Mouse (Mus musculus): ENCODE data around the gene Ric1. TPM values are rescaled to one million over a fixed set of nuclear protein-coding genes. Genes with fewer than 3 reads are reported as not detected.
"Not testable (repeated sequence)": the region's sequence is repeated elsewhere in the genome, so short reads cannot be mapped to it uniquely, and the experiment has no call there.

The Ric1 gene
- polyA plus RNA-seq, 1 experiment from 2014 or later, result 14.9 TPM

GRCm38 (mm10) chr19:29520996-29521560 is 1.0 kb upstream of the Ric1 start:
- ATAC-seq (ENCODE audit: low FRiP score), result no peak
- no peaks in the 10 kb centered on the region for H3K9me3 ChIP-seq
- H3K4me3 ChIP-seq, result peak overlapping the region; percentile 86
- no peak overlapping the region for H3K9ac ChIP-seq
- no peak overlapping the region for H3K27ac ChIP-seq
- peaks cover 20% of the 10 kb centered on the region for H3K4me1 ChIP-seq (replicated peaks)
- no peaks in the 10 kb centered on the region for H3K36me3 ChIP-seq
- H3K4me2 ChIP-seq, result peak overlapping the region; percentile 84
- WGBS, result 42% methylated on average over 10 of the region's 10 CpGs
- no peaks in the 10 kb centered on the region for H3K27me3 ChIP-seq

- Histone ChIP-seq H3K36me3 (no peaks in the 10 kb centered on the region), H3K27ac (peak overlapping the region; percentile 93), H3K9ac (peak overlapping the region; percentile 90), H3K27me3 (no peaks in the 10 kb centered on the region), H3K4me3 (peak overlapping the region; percentile 86), H3K4me2 (peak overlapping the region; percentile 84), H3K4me1 (replicated peaks) (peaks cover 20% of the 10 kb centered on the region), H3K9me3 (no peaks in the 10 kb centered on the region)
- ATAC-seq (ENCODE audit: low FRiP score), result peak; percentile 87
- WGBS, result 0% methylated on average over 78 of the region's 92 CpGs
Observed at GRCm38 (mm10) chr19:29522445-29523229, 555 bp downstream of the Ric1 start.

GRCm38 (mm10) chr19:29523230-29523582 is 1.1 kb downstream of the Ric1 start:
- WGBS, result 0% methylated on average over 9 of the region's 9 CpGs
- Histone ChIP-seq H3K4me2 (peak overlapping the region; percentile 84), H3K27me3 (no peaks in the 10 kb centered on the region), H3K4me1 (replicated peaks) (peaks cover 20% of the 10 kb centered on the region), H3K9me3 (no peaks in the 10 kb centered on the region), H3K27ac (peak overlapping the region; percentile 93), H3K36me3 (no peaks in the 10 kb centered on the region), H3K4me3 (peak overlapping the region; percentile 86), H3K9ac (peak overlapping the region; percentile 90)
- no peak for ATAC-seq (ENCODE audit: low FRiP score)

GRCm38 (mm10) chr19:29523701-29524100 is 1.6 kb downstream of the Ric1 start:
- Histone ChIP-seq H3K27me3 (no peaks in the 10 kb centered on the region), H3K36me3 (no peaks in the 10 kb centered on the region), H3K4me2 (peak overlapping the region; percentile 84), H3K4me3 (peak overlapping the region; percentile 86), H3K27ac (no peak overlapping the region), H3K4me1 (replicated peaks) (peaks cover 20% of the 10 kb centered on the region), H3K9ac (peak overlapping the region; percentile 90), H3K9me3 (no peaks in the 10 kb centered on the region)
- WGBS, result 51% methylated on average over 5 of the region's 5 CpGs
- ATAC-seq (ENCODE audit: low FRiP score), result no peak

- no peak for ATAC-seq (ENCODE audit: low FRiP score)
- Histone ChIP-seq H3K4me1 (replicated peaks) (peaks cover 20% of the 10 kb centered on the region), H3K36me3 (no peaks in the 10 kb centered on the region), H3K9me3 (no peaks in the 10 kb centered on the region), H3K27me3 (no peaks in the 10 kb centered on the region), H3K9ac (no peak overlapping the region), H3K27ac (no peak overlapping the region), H3K4me3 (no peak overlapping the region), H3K4me2 (no peak overlapping the region)
- WGBS, result 83% methylated on average over 4 of the region's 4 CpGs
Observed at GRCm38 (mm10) chr19:29524614-29525013, 2.5 kb downstream of the Ric1 start.

DNA sequence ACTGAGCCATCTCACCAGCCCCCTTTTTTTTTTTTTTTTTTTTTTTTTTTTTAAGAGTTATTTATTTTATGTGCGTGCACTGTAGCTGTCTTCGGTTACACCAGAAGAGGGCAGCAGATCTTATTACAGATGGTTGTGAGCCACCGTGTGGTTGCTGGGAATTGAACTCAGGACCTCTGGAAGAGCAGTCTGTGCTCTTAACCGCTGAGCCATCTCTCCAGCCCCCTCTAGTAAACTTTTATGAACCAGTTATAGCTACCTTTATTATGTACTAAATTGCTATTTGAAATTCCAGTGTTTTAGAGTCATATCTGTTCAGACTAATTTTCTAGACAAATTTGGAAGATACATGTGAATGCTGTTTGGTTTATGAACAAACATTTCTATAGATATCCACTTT is 3.5 kb downstream of the Ric1 start:
- H3K4me3 ChIP-seq; ATAC-seq (ENCODE audit: low FRiP score); H3K4me2 ChIP-seq; H3K36me3 ChIP-seq; H3K9ac ChIP-seq; H3K27me3 ChIP-seq; H3K9me3 ChIP-seq; H3K27ac ChIP-seq: not testable (repeated sequence)
- WGBS, result 90% methylated on average over 4 of the region's 4 CpGs
- peaks cover 20% of the 10 kb centered on the region for H3K4me1 ChIP-seq (replicated peaks)

GRCm38 (mm10) chr19:29526837-29527236 is 4.8 kb downstream of the Ric1 start:
- Histone ChIP-seq H3K27me3 (no peaks in the 10 kb centered on the region), H3K4me2 (no peak overlapping the region), H3K4me1 (replicated peaks) (peaks cover 14% of the 10 kb centered on the region), H3K36me3 (no peaks in the 10 kb centered on the region), H3K9ac (no peak overlapping the region), H3K27ac (no peak overlapping the region), H3K4me3 (no peak overlapping the region), H3K9me3 (no peaks in the 10 kb centered on the region)
- no peak for ATAC-seq (ENCODE audit: low FRiP score)

GRCm38 (mm10) chr19:29527299-29527698 is 5.2 kb downstream of the Ric1 start:
- Histone ChIP-seq H3K36me3 (no peaks in the 10 kb centered on the region), H3K9ac (no peak overlapping the region), H3K4me1 (replicated peaks) (peaks cover 14% of the 10 kb centered on the region), H3K27ac (no peak overlapping the region), H3K4me3 (no peak overlapping the region), H3K4me2 (no peak overlapping the region), H3K27me3 (no peaks in the 10 kb centered on the region), H3K9me3 (no peaks in the 10 kb centered on the region)
- 97% methylated on average over 4 of the region's 4 CpGs for WGBS
- no peak for ATAC-seq (ENCODE audit: low FRiP score)

GRCm38 (mm10) chr19:29528568-29528967 is 6.5 kb downstream of the Ric1 start:
- no peaks in the 10 kb centered on the region for H3K9me3 ChIP-seq
- no peaks in the 10 kb centered on the region for H3K27me3 ChIP-seq
- no peak overlapping the region for H3K4me2 ChIP-seq
- H3K36me3 ChIP-seq, result peaks cover 2% of the 10 kb centered on the region
- ATAC-seq (ENCODE audit: low FRiP score), result no peak
- H3K4me1 ChIP-seq (replicated peaks), result peaks cover 7% of the 10 kb centered on the region
- no peak overlapping the region for H3K4me3 ChIP-seq
- H3K9ac ChIP-seq, result no peak overlapping the region
- no peak overlapping the region for H3K27ac ChIP-seq
- 92% methylated on average over 2 of the region's 2 CpGs for WGBS

- Histone ChIP-seq H3K9ac (no peak overlapping the region), H3K4me3 (no peak overlapping the region), H3K9me3 (no peaks in the 10 kb centered on the region), H3K27ac (no peak overlapping the region), H3K27me3 (no peaks in the 10 kb centered on the region), H3K4me1 (replicated peaks) (no peaks in the 10 kb centered on the region), H3K36me3 (peaks cover 21% of the 10 kb centered on the region), H3K4me2 (no peak overlapping the region)
- ATAC-seq (ENCODE audit: low FRiP score), result no peak
- 86% methylated on average over 5 of the region's 5 CpGs for WGBS
Observed at GRCm38 (mm10) chr19:29534030-29534429, 11.9 kb downstream of the Ric1 start.

DNA sequence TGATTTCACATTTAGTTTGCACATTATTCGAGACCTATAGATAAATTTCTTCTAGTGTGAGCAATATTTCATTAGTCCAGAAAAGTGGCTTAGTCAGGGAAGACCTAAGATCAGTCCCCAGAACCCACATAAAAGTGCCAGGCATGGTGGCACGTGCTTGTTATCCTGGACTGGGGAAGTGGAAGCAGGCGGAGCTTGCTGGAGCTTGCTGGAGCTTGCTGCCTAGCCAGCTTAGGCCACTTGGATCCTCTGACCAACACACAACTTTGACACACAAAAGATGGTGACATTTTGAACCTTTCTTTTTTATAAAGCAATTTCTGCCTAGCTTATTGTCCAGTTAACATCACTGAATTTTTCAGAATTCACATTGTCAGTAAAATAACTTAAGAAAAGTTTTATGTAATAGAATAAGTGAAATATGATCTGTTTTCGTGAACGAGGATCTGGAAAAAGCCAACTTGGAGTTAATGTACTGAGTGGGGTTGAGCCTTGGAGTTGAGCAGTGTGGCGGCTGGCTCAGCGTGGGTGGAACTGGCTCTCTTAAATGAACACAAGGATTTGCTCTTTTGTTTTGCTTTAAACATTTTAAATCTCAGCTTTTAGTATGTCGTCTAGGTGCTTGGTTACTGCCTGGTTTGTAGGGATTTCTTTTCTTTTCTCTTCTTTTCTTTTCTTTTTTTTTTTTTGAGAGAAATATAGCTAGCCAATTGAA is 20.3 kb downstream of the Ric1 start:
- H3K4me1 ChIP-seq (replicated peaks), result no peaks in the 10 kb centered on the region
- no peak overlapping the region for H3K27ac ChIP-seq
- no peak for ATAC-seq (ENCODE audit: low FRiP score)
- no peaks in the 10 kb centered on the region for H3K27me3 ChIP-seq
- H3K4me2 ChIP-seq, result no peak overlapping the region
- no peaks in the 10 kb centered on the region for H3K9me3 ChIP-seq
- H3K9ac ChIP-seq, result no peak overlapping the region
- WGBS, result 84% methylated on average over 8 of the region's 8 CpGs
- H3K4me3 ChIP-seq, result no peak overlapping the region
- H3K36me3 ChIP-seq, result no peaks in the 10 kb centered on the region

DNA sequence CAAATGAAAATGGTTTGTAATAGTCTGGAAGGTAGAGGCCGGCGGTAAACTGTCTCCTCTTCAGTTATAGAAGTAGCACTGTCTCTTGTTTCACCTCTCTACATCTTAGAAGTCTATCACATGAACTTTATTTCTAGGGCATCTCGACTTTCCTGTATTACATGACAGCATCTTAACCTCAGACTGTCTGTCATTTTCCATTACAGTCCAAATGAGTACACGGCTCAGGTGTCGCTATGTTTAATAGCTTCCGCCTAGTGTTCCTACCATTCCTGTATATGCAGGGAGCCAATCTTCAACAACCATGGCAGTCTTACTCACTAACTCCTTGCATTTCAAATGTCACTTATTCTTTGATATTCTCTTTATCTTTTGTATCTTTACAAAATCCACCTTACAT is 21.9 kb downstream of the Ric1 start:
- H3K27me3 ChIP-seq, result no peaks in the 10 kb centered on the region

More for the DNA sequence above, 21.9 kb downstream of the Ric1 start:
- Histone ChIP-seq H3K9me3 (no peaks in the 10 kb centered on the region), H3K36me3 (no peaks in the 10 kb centered on the region), H3K9ac (no peak overlapping the region), H3K4me3 (no peak overlapping the region), H3K27ac (no peak overlapping the region), H3K4me2 (no peak overlapping the region), H3K4me1 (replicated peaks) (no peaks in the 10 kb centered on the region)
- WGBS, result 92% methylated on average over 6 of the region's 6 CpGs
- no peak for ATAC-seq (ENCODE audit: low FRiP score)

Measured in hindbrain, embryonic 13.5 days (tissue).